Mouse (Mus musculus) cerebellum, adult 8-10 months (tissue): ENCODE data around the gene Rnf114.

Experiments
- DNase-seq: peaks from one replicate; pipeline ENCODE4 v3.0.0; 2022

The Rnf114 gene

GRCm38 (mm10) chr2:167505127-167505526 lies 12.7 kb downstream of the Rnf114 start:
- DNase-seq, result peak; percentile 13

- peak; percentile 13 for DNase-seq
Observed at GRCm38 (mm10) chr2:167506546-167507260, 14.3 kb downstream of the Rnf114 start.

DNA sequence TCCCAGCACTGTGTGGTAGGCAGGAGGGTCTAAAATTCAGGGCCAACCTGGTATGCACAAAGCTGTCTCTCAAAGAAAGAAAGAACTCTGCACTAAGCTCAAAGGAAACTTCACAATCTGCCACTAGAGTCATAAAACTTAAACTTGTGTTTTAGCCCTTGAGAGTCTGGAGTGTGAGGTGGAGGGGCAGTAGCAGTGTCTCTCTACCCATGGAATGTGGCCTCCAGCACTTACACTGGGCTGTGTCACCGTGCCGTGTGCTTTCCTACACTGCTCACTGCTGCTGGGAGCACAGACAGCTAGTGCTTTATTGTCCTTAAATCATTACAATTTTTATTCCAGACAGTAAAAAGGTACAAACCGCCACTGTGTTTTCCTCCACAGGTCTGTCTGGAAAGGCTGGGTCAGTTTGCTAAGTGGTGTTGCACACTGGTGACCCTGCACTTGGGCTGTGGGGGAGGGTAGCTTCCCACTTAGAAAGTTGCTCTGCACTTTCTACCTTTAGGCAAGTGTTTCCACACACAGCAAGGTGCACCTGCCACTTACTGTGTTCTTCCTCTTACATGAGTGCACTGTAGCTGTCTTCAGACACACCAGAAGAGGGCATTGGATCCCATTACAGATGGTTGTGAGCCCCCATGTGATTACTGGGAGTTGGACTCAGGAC lies 15.4 kb downstream of the Rnf114 start:
- DNase-seq, result peak; percentile 4

GRCm38 (mm10) chr2:167508569-167508968 lies 16.1 kb downstream of the Rnf114 start:
- no peak for DNase-seq

DNA sequence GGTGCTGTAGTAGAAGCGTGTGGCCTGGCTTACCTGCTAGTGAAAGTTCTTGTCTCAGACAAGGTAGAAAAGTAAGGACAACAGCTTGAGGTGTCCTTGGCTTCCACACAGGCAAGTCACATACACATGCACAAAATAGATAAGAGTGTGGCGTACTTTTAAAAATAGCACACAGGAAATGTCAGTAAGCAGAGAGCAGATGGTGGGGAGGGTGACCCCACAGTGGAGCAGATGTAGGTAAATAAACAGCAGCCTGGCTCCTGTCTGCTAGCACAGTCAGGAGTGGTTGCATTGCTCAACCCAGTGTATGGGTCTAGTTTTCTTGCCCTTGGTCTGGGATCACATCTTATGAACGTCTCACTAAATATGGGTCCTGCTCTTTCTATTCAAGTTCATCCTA lies 18.0 kb downstream of the Rnf114 start:
- no peak for DNase-seq

DNA sequence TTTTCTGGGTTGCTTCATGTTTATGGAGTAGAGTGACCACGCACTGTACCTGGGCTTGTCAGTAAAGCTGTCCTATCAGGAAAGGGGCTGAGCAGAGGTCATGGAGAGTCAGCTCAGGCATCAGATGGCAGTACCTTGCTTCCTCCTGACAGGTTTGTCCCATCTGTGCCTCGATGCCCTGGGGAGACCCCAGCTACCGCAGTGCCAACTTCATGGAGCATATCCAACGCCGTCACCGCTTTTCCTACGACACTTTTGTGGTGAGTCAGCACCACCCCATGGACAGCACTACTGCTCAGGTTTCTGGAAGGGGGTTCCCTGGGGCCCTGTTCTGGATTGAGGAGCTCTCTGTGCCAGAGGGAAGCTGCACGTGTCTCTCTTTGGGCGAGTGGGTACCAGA lies 19.9 kb downstream of the Rnf114 start:
- DNase-seq, result no peak

- no peak for DNase-seq
Observed at GRCm38 (mm10) chr2:167512970-167513369, 20.5 kb downstream of the Rnf114 start.

DNA sequence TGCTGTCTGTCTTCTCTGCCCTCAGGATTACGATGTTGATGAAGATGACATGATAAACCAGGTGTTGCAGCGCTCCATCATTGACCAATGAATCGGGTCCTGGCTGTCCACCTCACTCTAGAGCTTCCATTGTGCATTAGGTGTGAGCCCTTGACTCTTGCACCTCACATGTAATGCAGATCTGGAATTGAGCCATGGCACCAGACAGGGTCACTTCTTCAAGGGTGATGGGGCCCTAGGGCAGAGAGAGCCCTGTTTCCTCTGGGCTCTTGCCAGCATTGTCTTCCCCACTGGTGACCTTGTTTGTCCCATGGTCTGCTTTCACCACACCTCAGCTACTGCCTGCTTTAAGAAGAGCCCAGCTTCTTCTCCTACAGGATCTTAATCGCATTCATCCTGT lies 22.2 kb downstream of the Rnf114 start:
- DNase-seq, result no peak

DNA sequence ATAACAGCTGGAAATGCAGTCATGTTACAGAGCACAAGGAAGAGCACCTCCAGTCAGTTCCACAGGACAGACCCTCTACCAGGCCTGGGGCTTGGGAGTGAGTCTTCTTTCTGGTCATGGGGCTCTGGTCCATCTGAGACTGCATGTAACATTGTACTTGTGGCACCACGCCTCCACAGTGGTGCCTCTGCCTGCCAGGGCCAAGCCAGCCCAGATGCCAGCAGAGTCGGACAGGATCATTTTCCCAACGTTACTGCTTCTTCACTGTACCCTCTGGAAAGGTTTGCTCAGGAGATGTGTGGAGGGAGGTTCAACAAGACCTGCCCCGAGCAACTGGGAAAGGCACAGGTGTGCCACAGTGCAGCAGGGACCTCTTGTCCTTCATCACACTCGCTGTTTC lies 23.2 kb downstream of the Rnf114 start:
- DNase-seq, result no peak

DNA sequence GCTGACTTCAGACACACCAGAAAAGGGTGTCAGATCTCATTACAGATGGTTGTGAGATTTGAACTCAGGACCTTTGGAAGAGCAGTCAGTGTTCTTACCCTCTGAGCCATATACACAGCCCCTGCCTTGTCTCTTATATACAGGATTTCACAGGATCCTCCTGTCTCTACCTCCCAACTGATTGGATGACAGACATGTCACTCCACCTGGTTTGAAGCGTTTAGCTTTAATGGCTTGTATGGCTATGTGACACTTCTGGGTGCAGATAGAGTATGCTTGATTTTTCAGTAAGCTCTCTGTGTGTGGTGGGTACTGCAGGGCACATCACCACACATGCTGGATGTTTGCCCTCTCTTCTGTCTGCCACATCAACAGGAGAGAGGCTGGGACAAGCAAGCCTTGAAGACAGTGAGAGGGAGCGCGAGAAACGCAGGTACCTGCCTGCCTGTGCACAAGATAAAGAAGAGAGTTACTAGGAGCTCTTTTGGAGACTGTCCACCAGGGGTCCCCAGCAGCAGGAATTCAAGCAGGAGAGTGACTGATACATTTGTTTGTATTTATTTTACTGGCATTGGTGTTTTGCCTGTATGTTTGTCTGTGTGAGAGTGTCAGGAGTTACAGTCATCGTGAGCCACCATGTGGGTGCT lies 27.3 kb downstream of the Rnf114 start:
- DNase-seq, result no peak

DNA sequence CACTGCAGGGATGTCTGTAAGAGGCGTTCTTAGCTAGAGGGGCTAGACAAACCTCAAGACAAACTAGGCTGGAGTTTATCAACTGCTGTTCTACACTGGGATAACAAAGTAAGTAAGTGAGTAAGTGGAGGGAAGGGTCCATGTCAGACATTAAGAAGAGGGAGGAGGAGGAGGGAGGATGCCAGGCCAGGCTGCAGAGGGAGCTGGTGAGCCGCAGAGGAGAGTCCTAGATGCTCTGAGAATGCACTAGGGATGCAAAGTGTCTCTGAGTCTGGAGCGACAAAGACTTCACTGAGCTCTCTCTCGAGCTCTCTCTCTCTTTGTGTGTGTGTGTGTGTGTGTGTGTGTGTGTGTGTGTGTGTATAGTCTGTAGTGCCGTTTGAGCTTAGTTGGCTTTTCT lies 35.8 kb downstream of the Rnf114 start:
- no peak for DNase-seq

DNA sequence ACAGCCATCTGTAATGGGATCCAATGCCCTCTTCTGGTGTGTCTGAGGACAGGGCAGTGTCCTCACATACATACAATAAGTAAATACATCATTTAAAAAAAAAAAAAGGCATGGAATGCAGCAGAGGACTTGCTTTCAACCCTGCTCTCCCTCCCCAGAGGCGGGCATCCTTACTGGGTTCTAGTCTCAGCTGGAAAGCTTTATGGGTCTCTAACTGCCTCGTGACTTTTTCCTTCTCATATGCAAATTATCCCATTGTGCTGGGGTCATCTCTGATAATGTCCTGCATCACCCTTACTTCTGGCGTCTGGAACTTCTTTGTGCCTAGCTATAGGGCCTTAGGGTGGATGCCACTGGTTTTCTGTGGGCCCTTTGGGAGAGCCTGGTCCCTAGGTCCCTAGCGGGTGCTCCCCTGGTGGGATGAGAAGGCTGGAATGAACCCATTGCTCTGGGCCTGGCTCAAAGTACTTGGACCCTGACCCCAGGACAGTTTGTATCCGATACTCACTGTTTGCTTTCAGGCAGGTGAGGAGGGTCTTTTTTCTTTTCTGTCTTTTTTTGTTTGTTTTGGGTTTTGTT lies 37.6 kb downstream of the Rnf114 start:
- DNase-seq, result no peak

- DNase-seq, result no peak
Observed at GRCm38 (mm10) chr2:167530536-167530935, 38.1 kb downstream of the Rnf114 start.

GRCm38 (mm10) chr2:167532131-167532530 lies 39.7 kb downstream of the Rnf114 start:
- DNase-seq, result no peak

DNA sequence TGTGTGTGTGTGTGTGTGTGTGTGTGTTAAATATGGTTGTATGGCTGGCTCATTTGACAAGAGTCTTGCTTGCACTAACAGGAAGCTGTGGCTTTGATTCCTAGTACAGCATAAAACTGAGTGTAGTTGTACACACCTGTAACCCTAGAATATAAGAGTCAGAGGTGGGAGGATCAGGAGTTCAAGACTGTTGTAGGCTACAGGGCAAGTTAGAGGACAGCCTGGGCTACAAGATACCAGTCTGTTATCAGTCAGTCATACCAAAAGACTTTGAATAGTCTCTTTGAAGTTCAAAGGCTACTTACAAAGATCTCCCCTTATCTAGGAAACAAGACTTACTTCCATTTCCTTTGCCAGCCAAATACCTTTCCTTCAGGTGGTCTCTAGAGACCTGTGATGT lies 41.4 kb downstream of the Rnf114 start:
- DNase-seq, result no peak

GRCm38 (mm10) chr2:167536320-167536945 lies 44.0 kb downstream of the Rnf114 start:
- no peak for DNase-seq

- DNase-seq, result peak; percentile 85
Observed at GRCm38 (mm10) chr2:167537476-167538297, 45.2 kb downstream of the Rnf114 start, which contains the start of gene Snai1. Gene Snai1, plus strand, starts transcription at chr2:167538195.

- no peak for DNase-seq
Observed at GRCm38 (mm10) chr2:167538671-167539306, 46.3 kb downstream of the Rnf114 start.

- no peak for DNase-seq
Observed at GRCm38 (mm10) chr2:167539536-167540476, 47.4 kb downstream of the Rnf114 start.

- DNase-seq, result no peak
Observed at GRCm38 (mm10) chr2:167540477-167541110, 48.1 kb downstream of the Rnf114 start.
